Mouse (Mus musculus) cerebellum, adult 2 months (tissue): Measurements from ENCODE around the gene Trim6. TPM values are rescaled to one million over a fixed set of nuclear protein-coding genes. Genes with fewer than 3 reads are reported as not detected.
"Not testable (repeated sequence)": the region's sequence is repeated elsewhere in the genome, so short reads cannot be mapped to it uniquely, and the experiment has no call there.

Source experiments
- DNase-seq, 2 experiments: peaks; one replicate each; pipeline ENCODE4 v3.0.0; 2021
- H3K27ac ChIP-seq: fragments of 200-500 bp; 2 replicates; pipeline ENCODE4 v1.5.1; 2012; ENCODE audit warnings: low read length, control low read depth, inconsistent platforms; ENCODE audit not compliant: insufficient read depth
- H3K27me3 ChIP-seq: fragments of 200-500 bp; 2 replicates; pipeline ENCODE4 v1.6.1; 2012; ENCODE audit warnings: inconsistent platforms, mild to moderate bottlenecking, low read length, moderate library complexity; ENCODE audit not compliant: control insufficient read depth, insufficient read depth
- H3K4me1 ChIP-seq: fragments of 200-500 bp; 2 replicates; pipeline ENCODE4 v1.6.1; 2011; ENCODE audit warnings: low read length; ENCODE audit not compliant: control insufficient read depth, insufficient read depth
- H3K4me3 ChIP-seq: fragments of 200-500 bp; replicated peaks from 2 replicates; pipeline ENCODE3; 2011; ENCODE audit warnings: mild to moderate bottlenecking, low read depth, low read length, control low read depth; ENCODE audit not compliant: insufficient read depth
- CTCF ChIP-seq: fragments of 200-500 bp; IDR thresholded peaks from 2 replicates; pipeline ENCODE4 v1.5.1; 2011; ENCODE audit warnings: low read depth, mild to moderate bottlenecking, control low read depth, low read length, moderate library complexity, borderline replicate concordance; ENCODE audit not compliant: insufficient read depth
- POLR2A ChIP-seq: fragments of 200-500 bp; IDR thresholded peaks from 2 replicates; pipeline ENCODE4 v1.6.1; 2011; ENCODE audit warnings: low read length, control low read depth, borderline replicate concordance; ENCODE audit not compliant: insufficient read depth
- WGBS: fragments of 180-500 bp; shearing (Covaris S2); methylation state at CpG from one replicate; pipeline ENCODE4 v1.1.7; 2018; 5-methylcytosine and 5-hydroxymethylcytosine counted together
- polyA plus RNA-seq: library from polyadenylated mRNA; depleted of rRNA; stranded (reverse); fragments of >200 nt; gene quantifications from 2 replicates; pipeline ENCODE4 v1.2.3, GENCODE M21; 2012; rRNA removed

The Trim6 gene
- polyA plus RNA-seq, 1 experiment, result 0.56 TPM

- 10% methylated on average over 13 of the region's 13 CpGs for WGBS
- TF ChIP-seq CTCF, result no peak
- no peak for TF ChIP-seq POLR2A
- no peaks in the 10 kb centered on the region for H3K27me3 ChIP-seq
- DNase-seq, result peak in 1 of 2 experiments; percentile 2
- no peak within 1 kb of the TSS for H3K27ac ChIP-seq
- peak within 1 kb of the TSS; percentile 51 for H3K4me3 ChIP-seq
- no peaks in the 10 kb centered on the region for H3K4me1 ChIP-seq
These were observed 25.9 kb downstream of the Trim6 start, which contains the start of gene Trim34a for GRCm38 (mm10) chr7:104244287-104245181. Gene Trim34a (plus strand): TSS chr7:104244457.

- WGBS, result 91% methylated on average over 4 of the region's 4 CpGs
- not testable (repeated sequence) for H3K4me3 ChIP-seq, DNase-seq, H3K27me3 ChIP-seq, H3K4me1 ChIP-seq, H3K27ac ChIP-seq
These were observed 41.8 kb downstream of the Trim6 start for GRCm38 (mm10) chr7:104260380-104260779.

- not testable (repeated sequence) for H3K27me3 ChIP-seq, H3K27ac ChIP-seq, H3K4me1 ChIP-seq, H3K4me3 ChIP-seq, DNase-seq
- 71% methylated on average over 5 of the region's 5 CpGs for WGBS
These were observed 46.7 kb downstream of the Trim6 start for GRCm38 (mm10) chr7:104265335-104265734.

GRCm38 (mm10) chr7:104279361-104279760 is 60.8 kb downstream of the Trim6 start:
- not testable (repeated sequence) for H3K27me3 ChIP-seq, H3K4me1 ChIP-seq, DNase-seq, H3K27ac ChIP-seq, H3K4me3 ChIP-seq
- 64% methylated on average over 3 of the region's 3 CpGs for WGBS

Other genes starting within 250 kb of the Trim6 start
- gene Olfr635, start 247.6 kb upstream of the Trim6 start, polyA plus RNA-seq, result not detected in 2 replicates
- gene Olfr638, start 220.0 kb upstream of the Trim6 start, polyA plus RNA-seq, result not detected in 2 replicates
- 0.02 TPM in 1 of 2 replicates, not detected in the other for gene Olfr639, start 201.5 kb upstream of the Trim6 start, polyA plus RNA-seq
- not detected in 2 replicates for gene Olfr640, start 193.2 kb upstream of the Trim6 start, polyA plus RNA-seq
- not detected in 2 replicates for gene Olfr641, start 183.3 kb upstream of the Trim6 start, polyA plus RNA-seq
- gene Olfr642, start 166.1 kb upstream of the Trim6 start, polyA plus RNA-seq, result not detected in 2 replicates
- gene 4930516K23Rik, start 157.3 kb upstream of the Trim6 start, polyA plus RNA-seq, result not detected in 2 replicates
- not detected in 2 replicates for gene Olfr644, start 146.9 kb upstream of the Trim6 start, polyA plus RNA-seq
- not detected in 2 replicates for gene Olfr645, start 133.3 kb upstream of the Trim6 start, polyA plus RNA-seq
- gene Olfr646, start 113.9 kb upstream of the Trim6 start, polyA plus RNA-seq, result not detected in 2 replicates
- gene Ubqln5, start 89.0 kb upstream of the Trim6 start, polyA plus RNA-seq, result not detected in 2 replicates
- not detected in 2 replicates for gene Olfr643, start 81.4 kb upstream of the Trim6 start, polyA plus RNA-seq
- not detected in 2 replicates for gene Ubqln3, start 75.5 kb upstream of the Trim6 start, polyA plus RNA-seq
- gene Ubqlnl, start 68.2 kb upstream of the Trim6 start, polyA plus RNA-seq, result not detected in 2 replicates
- 0.06 and 0.18 TPM in 2 replicates for gene Olfm5, start 54.0 kb upstream of the Trim6 start, polyA plus RNA-seq
- gene Olfr648, start 35.4 kb upstream of the Trim6 start, polyA plus RNA-seq, result 0.18 and 0.24 TPM in 2 replicates
- not detected in 2 replicates for gene Olfr649, start 22.8 kb upstream of the Trim6 start, polyA plus RNA-seq
- 2.7 and 3.2 TPM in 2 replicates for gene Trim34a, start 25.7 kb downstream of the Trim6 start, polyA plus RNA-seq
- gene Trim5, start 69.3 kb downstream of the Trim6 start, polyA plus RNA-seq, result 0.28 and 0.33 TPM in 2 replicates
- gene Trim12a, start 96.7 kb downstream of the Trim6 start, polyA plus RNA-seq, result 3.3 and 3.8 TPM in 2 replicates
- gene Trim34b, start 110.7 kb downstream of the Trim6 start, polyA plus RNA-seq, result not detected in 2 replicates
- gene Trim12c, start 134.6 kb downstream of the Trim6 start, polyA plus RNA-seq, result 1.3 TPM in 2 replicates
- gene Trim30b, start 151.1 kb downstream of the Trim6 start, polyA plus RNA-seq, result 0.03 and 0.11 TPM in 2 replicates
- not detected in 2 replicates for gene Trim30c, start 182.0 kb downstream of the Trim6 start, polyA plus RNA-seq
- gene Trim30a, start 246.4 kb downstream of the Trim6 start, polyA plus RNA-seq, result 1.6 TPM in 2 replicates